Mouse (Mus musculus): ENCODE measurements at regions not wholly inside any gene's neighbourhood (a gene's known extent, or its start where the extent isn't known, plus 50 kb on each side); places are given as distances from the start of the nearest gene placed in this dataset.

- peak in 1 of 2 experiments; percentile 7 for DNase-seq
These were observed 341.1 kb downstream of the Gm21739 start for GRCm38 (mm10) chrY:43923126-43923525.
